Mouse (Mus musculus) inflammation-experienced regulatory T-cells (primary cell): Measurements from ENCODE around the gene Slc25a14. TPM values are rescaled to one million over a fixed set of nuclear protein-coding genes. Genes with fewer than 3 reads are reported as not detected.

Experiments
- polyA plus RNA-seq, 2 experiments: library from polyadenylated mRNA; unstranded; fragments of 100-300 nt; shearing (Covaris generic); gene quantifications; one replicate each; pipeline ENCODE4 v1.2.1; 2017

The Slc25a14 gene
- 10 to 100 TPM; 16.2 to 16.7 TPM for polyA plus RNA-seq

DNA sequence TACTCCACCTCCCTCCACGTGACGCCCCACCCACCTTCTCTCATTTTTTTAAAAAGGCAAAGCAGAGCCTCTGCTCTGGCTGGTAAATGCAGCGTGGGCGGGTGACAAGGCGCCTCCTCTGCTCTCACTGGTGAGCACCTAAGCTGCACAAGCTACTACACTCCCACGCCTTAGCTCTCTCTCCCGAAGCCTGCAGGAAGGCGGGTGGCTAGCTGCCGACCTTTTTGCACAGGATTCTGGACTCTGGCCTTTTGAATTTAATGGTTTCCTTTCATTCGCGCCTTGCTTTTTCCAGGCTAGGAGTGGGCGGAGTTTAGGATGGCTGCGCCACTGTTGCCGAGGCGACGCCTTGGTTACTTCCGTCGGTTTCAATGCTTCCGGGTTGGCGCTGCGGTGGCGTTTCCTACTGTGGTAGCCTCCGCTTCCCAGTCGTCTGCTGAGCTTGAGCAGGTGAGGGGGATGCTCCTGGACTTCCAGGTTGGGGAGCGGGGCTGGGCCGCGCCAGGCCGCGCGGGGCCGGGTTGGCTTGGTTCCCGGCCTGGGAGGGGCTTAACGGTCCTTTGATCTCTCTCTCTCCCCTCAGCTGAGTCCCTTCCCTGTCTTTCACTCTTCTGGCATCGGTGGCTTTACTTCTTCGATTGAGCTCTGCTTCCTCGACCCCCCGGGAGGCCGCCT, at the start of gene Slc25a14:
Slc25a14 (plus strand) TSS at position 35 of the 675 bp plus-strand sequence.

GRCm38 (mm10) chrX:48594099-48594760, 29.0 kb upstream of the Slc25a14 start, which contains the start of gene Zfp280c:
Gene Zfp280c (minus strand): TSS chrX:48594504.

GRCm38 (mm10) chrX:48674171-48674570, 51.0 kb downstream of the Slc25a14 start, which contains the start of gene Gpr119:
Gene Gpr119 (minus strand): TSS chrX:48674478.

DNA sequence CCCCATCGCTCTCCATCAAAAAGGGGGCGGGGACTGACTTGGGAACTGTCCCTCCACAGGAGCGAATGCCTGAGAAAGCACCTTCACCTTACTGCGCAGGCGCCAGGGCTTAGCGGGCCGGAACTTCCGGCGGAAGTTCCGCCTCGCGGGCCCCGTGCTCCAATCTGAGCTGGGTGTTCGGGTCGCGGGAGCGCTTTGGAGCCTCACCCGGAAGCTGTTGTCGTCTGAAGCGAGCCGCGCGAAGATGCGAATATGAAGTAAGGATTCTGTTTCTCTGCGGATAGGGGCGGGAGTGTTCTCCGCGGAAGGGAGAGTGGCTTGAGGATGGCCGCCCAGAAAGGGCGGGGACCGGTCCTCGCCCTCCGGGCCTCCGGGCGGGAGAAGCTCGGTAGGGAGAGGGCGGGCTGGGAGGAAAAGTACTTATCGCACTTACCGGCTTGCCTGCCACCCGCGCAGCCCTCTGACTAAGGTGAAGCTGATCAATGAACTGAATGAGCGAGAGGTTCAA, 71.7 kb downstream of the Slc25a14 start, which contains the start of gene Rbmx2:
Rbmx2 (plus strand) TSS at position 141 of the 508 bp plus-strand sequence.

Other genes starting within 250 kb of the Slc25a14 start
- 10 to 100 TPM; 71.8 to 79.2 TPM for gene Elf4, start 160.3 kb upstream of the Slc25a14 start, polyA plus RNA-seq
- gene Aifm1, start 109.8 kb upstream of the Slc25a14 start, polyA plus RNA-seq = 10 to 100 TPM; 37.4 to 41.3 TPM
- 1 to 10 TPM in 1 of 2 experiments, under 1 TPM in 1; 0.23 to 1.3 TPM for gene Rab33a, start 104.1 kb upstream of the Slc25a14 start, polyA plus RNA-seq
- 10 to 100 TPM; 11.8 to 14.9 TPM for gene Zfp280c, start 28.9 kb upstream of the Slc25a14 start, polyA plus RNA-seq
- gene Gpr119, start 51.1 kb downstream of the Slc25a14 start, polyA plus RNA-seq = under 1 TPM in 1 of 2 experiments, not detected in 1; 0.11 TPM
- gene Rbmx2, start 71.6 kb downstream of the Slc25a14 start, polyA plus RNA-seq = 10 to 100 TPM; 11.9 to 15.4 TPM